Mouse (Mus musculus): ENCODE measurements around the gene Pms1. TPM values are rescaled to one million over a fixed set of nuclear protein-coding genes. Genes with fewer than 3 reads are reported as not detected.
"Not testable (repeated sequence)": the region's sequence is repeated elsewhere in the genome, so short reads cannot be mapped to it uniquely, and the experiment has no call there.

Gene Pms1
- 1 to 10 TPM; 5.8 to 6.7 TPM for total RNA-seq (2021)
- long read RNA-seq, experiment 1, partial matches to known transcripts = 0 of 6 reads
- long read RNA-seq, experiment 1, other reads (novel, unspliced or antisense) = 1 of 6 reads
- long read RNA-seq, experiment 2, partial matches to known transcripts = 0 of 2 reads
- long read RNA-seq, experiment 2, other reads (novel, unspliced or antisense) = 2 of 2 reads

- peak; percentile 95 for DNase-seq
Observed at GRCm38 (mm10) chr1:53296581-53297383, at the start of gene Pms1, which contains the start of the genes Ormdl1 and Gm28778. Pms1 (minus strand) TSS chr1:53297018. Ormdl1 (plus strand) TSS chr1:53297095. Gm28778 (plus strand) TSS chr1:53297111.

GRCm38 (mm10) chr1:53341071-53341470 lies 44.3 kb upstream of the Pms1 start:
- DNase-seq = no peak

- not testable (repeated sequence) for DNase-seq
Observed at GRCm38 (mm10) chr1:53337403-53337802, 40.6 kb upstream of the Pms1 start.

- no peak for DNase-seq
Observed at GRCm38 (mm10) chr1:53335465-53335864, 38.6 kb upstream of the Pms1 start.

- not testable (repeated sequence) for DNase-seq
Observed at GRCm38 (mm10) chr1:53333527-53333926, 36.7 kb upstream of the Pms1 start.

GRCm38 (mm10) chr1:53324827-53325494 lies 28.1 kb upstream of the Pms1 start:
- no peak for DNase-seq

GRCm38 (mm10) chr1:53324277-53324676 lies 27.5 kb upstream of the Pms1 start:
- no peak for DNase-seq

GRCm38 (mm10) chr1:53323254-53323653 lies 26.4 kb upstream of the Pms1 start:
- DNase-seq = no peak

GRCm38 (mm10) chr1:53321662-53322344 lies 25.0 kb upstream of the Pms1 start:
- DNase-seq = no peak

- peak; percentile 88 for DNase-seq
Observed at GRCm38 (mm10) chr1:53312989-53313967, 16.5 kb upstream of the Pms1 start, which contains the start of gene Osgepl1. Osgepl1 (plus strand) TSS chr1:53313624.

GRCm38 (mm10) chr1:53300506-53300905 lies 3.7 kb upstream of the Pms1 start:
- no peak for DNase-seq

GRCm38 (mm10) chr1:53291197-53291596 lies 5.6 kb downstream of the Pms1 start:
- no peak for DNase-seq

GRCm38 (mm10) chr1:53272646-53273045 lies 24.2 kb downstream of the Pms1 start:
- peak; percentile 31 for DNase-seq

- DNase-seq = no peak
Observed at GRCm38 (mm10) chr1:53269901-53270300, 26.9 kb downstream of the Pms1 start.

GRCm38 (mm10) chr1:53264958-53265612 lies 31.7 kb downstream of the Pms1 start:
- DNase-seq = not testable (repeated sequence)

- DNase-seq = no peak
Observed at GRCm38 (mm10) chr1:53226063-53226462, 70.8 kb downstream of the Pms1 start.

- no peak for DNase-seq
Observed at GRCm38 (mm10) chr1:53225616-53226015, 71.2 kb downstream of the Pms1 start.

GRCm38 (mm10) chr1:53224775-53225174 lies 72.0 kb downstream of the Pms1 start:
- no peak for DNase-seq

GRCm38 (mm10) chr1:53210136-53210535 lies 86.7 kb downstream of the Pms1 start:
- no peak for DNase-seq

GRCm38 (mm10) chr1:53203902-53204301 lies 92.9 kb downstream of the Pms1 start:
- DNase-seq = no peak

Data from gastrocnemius, postnatal 10 days (tissue).